Mouse (Mus musculus): ENCODE measurements around the gene Tsku. TPM values are rescaled to one million over a fixed set of nuclear protein-coding genes. Genes with fewer than 3 reads are reported as not detected.

Tsku gene
- under 1 TPM in 1 of 2 experiments, not detected in 1; 0.20 TPM for total RNA-seq (2023)

GRCm38 (mm10) chr7:98361063-98361652 lies at the start of gene Tsku:
TSS of gene Tsku (minus strand) at chr7:98361328.

DNA sequence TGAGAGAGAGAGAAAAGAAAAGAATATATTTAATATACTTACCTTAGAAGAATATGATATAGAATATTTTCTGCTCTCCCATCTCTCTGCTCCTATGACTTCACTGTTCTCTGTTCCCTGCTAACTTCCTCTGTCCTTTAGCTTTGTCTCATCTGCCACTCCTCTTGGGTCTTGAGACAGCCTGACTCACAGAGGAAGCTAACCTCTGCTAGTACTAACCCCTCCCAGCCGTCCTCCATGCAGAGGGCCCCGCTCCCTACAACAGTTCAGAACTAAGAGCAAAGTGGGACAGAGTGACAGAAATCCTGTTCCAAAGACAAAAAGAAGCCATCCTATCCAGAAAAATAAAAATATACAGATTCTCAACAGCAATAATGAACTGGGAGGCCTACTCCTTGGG lies 40.0 kb downstream of the Tsku start, which contains the start of gene Acer3:
TSS of gene Acer3 (minus strand) at position 126 of the 400 bp plus-strand sequence.

Other genes starting within 250 kb of the Tsku start
- gene Myo7a, start 241.8 kb downstream of the Tsku start, total RNA-seq (2023): 10 to 100 TPM; 13.8 to 16.0 TPM
- under 1 TPM; 0.18 to 0.26 TPM for gene Omp, start 215.8 kb downstream of the Tsku start, total RNA-seq (2023)
- 1 to 10 TPM; 1.8 to 3.4 TPM for gene Capn5, start 183.1 kb downstream of the Tsku start, total RNA-seq (2023)
- not detected for gene B3gnt6, start 161.8 kb downstream of the Tsku start, total RNA-seq (2023)
- gene Acer3, start 40.1 kb downstream of the Tsku start, total RNA-seq (2023): 10 to 100 TPM; 30.8 to 39.3 TPM
- not detected for gene Gucy2d, start 79.1 kb upstream of the Tsku start, total RNA-seq (2023)
- under 1 TPM; 0.22 to 0.29 TPM for gene Lrrc32, start 128.0 kb upstream of the Tsku start, total RNA-seq (2023)